In genomic region chr4:133281951-133282481, GRCm38 (mm10) we compare ENCODE assay signal across 10 mouse cellular contexts. TPM values are rescaled to one million over a fixed set of nuclear protein-coding genes. Genes with fewer than 3 reads are reported as not detected.
DNase-seq lines count a peak whose midpoint lies in the region; ATAC-seq and TF ChIP-seq lines count a peak whose summit lies in the region.
"Had no signal": no experiment of that assay in that cellular context is flagged by ENCODE, and none has a peak within 500 bp of the region (broad histone marks: within the 10 kb centered on the region; RNA-seq: fewer than 3 reads in every experiment).

No protein-coding gene starts in this region.

- intact Hi-C loops in heart, adult 2 months (cut with DNase I) = no loop called here

- TF ChIP-seq EP300 in heart, adult 2 months (IDR thresholded peaks at IDR 0.05; ENCODE audit: insufficient read depth, low read depth, low read length) = no peak
- TF ChIP-seq EP300 in MEL (IDR thresholded peaks at IDR 0.05; ENCODE audit: low read depth in 1 of 2, low read length in 2 of 2) = peak in 1 of 2 experiments; percentile 9; a peak in 1 of 4 replicates

- no peaks in the 10 kb centered on the region for H3K36me3 ChIP-seq in heart, embryonic 12.5 days
- H3K36me3 ChIP-seq in heart, adult 2 months (ENCODE audit: control insufficient read depth, insufficient read depth, low read length) = no peaks in the 10 kb centered on the region
- peaks cover 0 to 39% of the 10 kb centered on the region in 2 experiments; a peak in 2 of 4 replicates for H3K36me3 ChIP-seq in MEL (ENCODE audit: control insufficient read depth in 1 of 2, insufficient read depth in 2 of 2, low read length in 2 of 2)
- no peaks in the 10 kb centered on the region for H3K36me3 ChIP-seq in forebrain, embryonic 10.5 days (replicated peaks)
- no peaks in the 10 kb centered on the region for H3K36me3 ChIP-seq in midbrain, embryonic 10.5 days

- no peak for ATAC-seq in heart, embryonic 12.5 days (ENCODE audit: insufficient number of reproducible peaks, low FRiP score)

- H3K27me3 ChIP-seq in heart, embryonic 12.5 days (replicated peaks) = no peaks in the 10 kb centered on the region
- no peaks in the 10 kb centered on the region for H3K27me3 ChIP-seq in heart, adult 2 months (ENCODE audit: control insufficient read depth, insufficient read depth, low read length)
- H3K27me3 ChIP-seq in MEL (ENCODE audit: control insufficient read depth in 1 of 2, insufficient read depth in 2 of 2, low read length in 2 of 2) = no peaks in the 10 kb centered on the region
- no peaks in the 10 kb centered on the region for H3K27me3 ChIP-seq in forebrain, embryonic 10.5 days (ENCODE audit: poor library complexity, severe bottlenecking)
- no peaks in the 10 kb centered on the region for H3K27me3 ChIP-seq in midbrain, embryonic 10.5 days (ENCODE audit: low read depth, poor library complexity, severe bottlenecking)

- peak overlapping the region; percentile 77 for H3K27ac ChIP-seq in heart, embryonic 12.5 days (ENCODE audit: poor library complexity, severe bottlenecking)
- H3K27ac ChIP-seq in heart, adult 2 months = no peak overlapping the region
- H3K27ac ChIP-seq in MEL (ENCODE audit: control insufficient read depth, low read depth, low read length) = peak overlapping the region; percentile 85
- peak overlapping the region; percentile 80 for H3K27ac ChIP-seq in forebrain, embryonic 10.5 days
- H3K27ac ChIP-seq in midbrain, embryonic 10.5 days (replicated peaks) = peak overlapping the region; percentile 81
- H3K27ac ChIP-seq: macrophage had no signal

- H3K9ac ChIP-seq in heart, embryonic 12.5 days = peak overlapping the region; percentile 33; the same call in 1 of the 2 replicates
- no peak overlapping the region for H3K9ac ChIP-seq in heart, adult 2 months (ENCODE audit: low read depth, low read length)
- H3K9ac ChIP-seq in MEL (ENCODE audit: control insufficient read depth, low read depth, low read length, poor library complexity, severe bottlenecking) = 0 out of 2 replicates have a peak overlapping the region, but pooled peaks have one; percentile 31

- 16% methylated on average over 5 of the region's 5 CpGs for WGBS in heart, embryonic 12.5 days
- WGBS in heart, adult 2 months = 32% methylated on average over 5 of the region's 5 CpGs
- 16% methylated on average over 5 of the region's 5 CpGs for WGBS in forebrain, embryonic 10.5 days
- WGBS in midbrain, embryonic 10.5 days = 16% methylated on average over 5 of the region's 5 CpGs

- no peaks in the 10 kb centered on the region for H3K79me2 ChIP-seq in heart, adult 2 months (replicated peaks; ENCODE audit: control insufficient read depth, insufficient read depth, low read length)
- H3K79me2 ChIP-seq in MEL (ENCODE audit: control insufficient read depth, insufficient read depth, low read length, poor library complexity) = peaks cover 5% of the 10 kb centered on the region

- TF ChIP-seq RAD21 in MEL (IDR thresholded peaks at IDR 0.05; ENCODE audit: low read depth, low read length) = no peak

- no peak for TF ChIP-seq POLR2A in heart, adult 2 months (IDR thresholded peaks at IDR 0.05; ENCODE audit: insufficient read depth, low read depth, low read length)
- no peak for TF ChIP-seq POLR2A in MEL (IDR thresholded peaks at IDR 0.05; ENCODE audit: control insufficient read depth in 1 of 2, insufficient read depth in 1 of 2, low read depth in 1 of 2, low read length in 2 of 2, poor library complexity in 1 of 2)

- peak overlapping the region; percentile 32 for H3K4me2 ChIP-seq in heart, embryonic 12.5 days

- H3K4me1 ChIP-seq in heart, embryonic 12.5 days (replicated peaks) = peaks cover 43% of the 10 kb centered on the region
- peaks cover 5% of the 10 kb centered on the region for H3K4me1 ChIP-seq in heart, adult 2 months (ENCODE audit: control insufficient read depth, insufficient read depth, low read length)
- peaks cover 8 to 48% of the 10 kb centered on the region in 2 experiments for H3K4me1 ChIP-seq in MEL (ENCODE audit: control insufficient read depth in 1 of 2, insufficient read depth in 2 of 2, low read length in 2 of 2)
- peaks cover 43% of the 10 kb centered on the region for H3K4me1 ChIP-seq in forebrain, embryonic 10.5 days
- H3K4me1 ChIP-seq in midbrain, embryonic 10.5 days = peaks cover 36% of the 10 kb centered on the region

- H3K9me3 ChIP-seq in heart, embryonic 12.5 days (replicated peaks) = no peaks in the 10 kb centered on the region
- H3K9me3 ChIP-seq in MEL (replicated peaks; ENCODE audit: insufficient read depth, low read length) = no peaks in the 10 kb centered on the region
- H3K9me3 ChIP-seq in forebrain, embryonic 10.5 days = no peaks in the 10 kb centered on the region
- no peaks in the 10 kb centered on the region for H3K9me3 ChIP-seq in midbrain, embryonic 10.5 days (replicated peaks)

- DNase-seq in heart, adult 2 months = no peak
- no peak for DNase-seq in MEL (ENCODE audit: low read depth, low spot score)
- DNase-seq in forebrain, embryonic 10.5 days (ENCODE audit: extremely low spot score, low spot score) = peak; percentile 56
- DNase-seq in midbrain, embryonic 10.5 days (ENCODE audit: low spot score) = peak; percentile 53
- no peak for DNase-seq in thymus, adult 18-20 months
- no peak for DNase-seq in T-cell, adult 2 months (ENCODE audit: low spot score)
- DNase-seq in c-Kit-positive CD71-positive TER-119-positive erythroid progenitor cells, embryonic 14.5 days (ENCODE audit: low spot score) = no peak

- no peak overlapping the region for H3K4me3 ChIP-seq in heart, embryonic 12.5 days
- H3K4me3 ChIP-seq in heart, adult 2 months = no peak overlapping the region
- peak overlapping the region in 1 of 2 experiments; percentile 34; a peak in 2 of 4 replicates for H3K4me3 ChIP-seq in MEL (ENCODE audit: control insufficient read depth in 1 of 2, insufficient read depth in 1 of 2, low read depth in 2 of 2, low read length in 2 of 2)
- H3K4me3 ChIP-seq in forebrain, embryonic 10.5 days = peak overlapping the region; percentile 10; the same call in 1 of the 2 replicates
- H3K4me3 ChIP-seq in midbrain, embryonic 10.5 days = peak overlapping the region; percentile 14; the same call in 1 of the 2 replicates
- H3K4me3 ChIP-seq: erythroblast, embryonic 14.5 days had no signal

- no peak for TF ChIP-seq CTCF in heart, adult 2 months (IDR thresholded peaks at IDR 0.05)
- no peak for TF ChIP-seq CTCF in MEL (IDR thresholded peaks at IDR 0.05 in 2 of 3, conservative IDR thresholded peaks at IDR 0.05 in 1 of 3; ENCODE audit: control insufficient read depth in 1 of 3, insufficient read depth in 1 of 3, low read depth in 2 of 3, low read length in 3 of 3, poor library complexity in 1 of 3, severe bottlenecking in 1 of 3)

TF ChIP-seq in MEL, 35 proteins besides CTCF, POLR2A, EP300 and RAD21 (continues in another document):
- TF ChIP-seq CHD1 (IDR thresholded peaks at IDR 0.05; ENCODE audit: low read depth, low read length) (no peak), ZNF384 (IDR thresholded peaks at IDR 0.05; ENCODE audit: low read depth, low read length) (no peak), ZMIZ1 (IDR thresholded peaks at IDR 0.05; ENCODE audit: low read depth, low read length) (no peak), ETS1 (IDR thresholded peaks at IDR 0.05; ENCODE audit: low read depth, low read length) (no peak), KAT2A (conservative IDR thresholded peaks at IDR 0.05; ENCODE audit: low read depth, low read length) (no peak), POLR2AphosphoS5 (IDR thresholded peaks at IDR 0.05; ENCODE audit: borderline replicate concordance, low read depth, low read length) (no peak), TAL1 (IDR thresholded peaks at IDR 0.05; ENCODE audit: low read length) (peak; percentile 15; the same call in 1 of the 2 replicates), ZKSCAN1 (IDR thresholded peaks at IDR 0.05; ENCODE audit: low read depth, low read length) (no peak), RCOR1 (IDR thresholded peaks at IDR 0.05; ENCODE audit: low read depth, low read length) (0 out of 2 replicates have a peak, but pooled peaks have one; percentile 10), TBP (IDR thresholded peaks at IDR 0.05; ENCODE audit: low read depth, low read length) (no peak), SMC3 (IDR thresholded peaks at IDR 0.05; ENCODE audit: low read depth, low read length) (0 out of 2 replicates have a peak, but pooled peaks have one; percentile 1), UBTF (IDR thresholded peaks at IDR 0.05; ENCODE audit: borderline replicate concordance, insufficient read depth, low read depth, low read length) (no peak)

RNA-seq across cellular contexts. Expression of gene Tmem222, which starts 4.4 kb away (rescaled TPM):
- polyA plus RNA-seq in heart, embryonic 12.5 days (2016; fragmentation: Nextera tagmentation; extraction: Ambion mirVana) = 52.4 and 55.2 TPM in 2 replicates
- total RNA-seq in heart, adult 2 months (2021) = 10 to 100 TPM; 31.9 to 33.9 TPM
- polyA plus RNA-seq in heart, adult 2 months (2012; rRNA removed) = 48.3 and 72.9 TPM in 2 replicates
- 45.1 and 51.8 TPM in 2 replicates for total RNA-seq in MEL (2012; rRNA removed)
- 10 to 100 TPM in 1 of 2 experiments, not detected in 1; 69.2 TPM for polyA plus RNA-seq in MEL (2012; ENCODE audit: insufficient read depth in 1 of 2, insufficient read length in 2 of 2, low read depth in 1 of 2, low replicate concordance in 2 of 2, missing spikeins in 1 of 2)
- polyA plus RNA-seq in forebrain, embryonic 10.5 days (2016; fragmentation: Nextera tagmentation; extraction: Ambion mirVana) = 85.8 and 91.6 TPM in 2 replicates
- polyA plus RNA-seq in midbrain, embryonic 10.5 days (2016; fragmentation: Nextera tagmentation; extraction: Ambion mirVana) = 91.9 and 92.2 TPM in 2 replicates

RNA-seq across cellular contexts. Expression of gene Sytl1, which starts 19.1 kb away (rescaled TPM):
- polyA plus RNA-seq in heart, embryonic 12.5 days (2016; fragmentation: Nextera tagmentation; extraction: Ambion mirVana) = 0.41 and 0.47 TPM in 2 replicates
- total RNA-seq in heart, adult 2 months (2021) = under 1 TPM; 0.29 to 0.61 TPM
- polyA plus RNA-seq in heart, adult 2 months (2012; rRNA removed) = 0.53 and 0.80 TPM in 2 replicates
- total RNA-seq in MEL (2012; rRNA removed) = 0.08 TPM in 1 of 2 replicates, not detected in the other
- under 1 TPM in 1 of 2 experiments, not detected in 1; 0.31 TPM for polyA plus RNA-seq in MEL (2012; ENCODE audit: insufficient read depth in 1 of 2, insufficient read length in 2 of 2, low read depth in 1 of 2, low replicate concordance in 2 of 2, missing spikeins in 1 of 2)
- 0.67 and 1.0 TPM in 2 replicates for polyA plus RNA-seq in forebrain, embryonic 10.5 days (2016; fragmentation: Nextera tagmentation; extraction: Ambion mirVana)
- 1.3 and 1.5 TPM in 2 replicates for polyA plus RNA-seq in midbrain, embryonic 10.5 days (2016; fragmentation: Nextera tagmentation; extraction: Ambion mirVana)
- polyA plus RNA-seq: macrophage had no signal

RNA-seq across cellular contexts. Expression of gene Map3k6, which starts 41.4 kb away (rescaled TPM):
- 2.3 and 3.2 TPM in 2 replicates for polyA plus RNA-seq in heart, embryonic 12.5 days (2016; fragmentation: Nextera tagmentation; extraction: Ambion mirVana)
- 10 to 100 TPM; 16.3 to 27.3 TPM for total RNA-seq in heart, adult 2 months (2021)
- 12.0 and 15.7 TPM in 2 replicates for polyA plus RNA-seq in heart, adult 2 months (2012; rRNA removed)
- 12.1 and 21.9 TPM in 2 replicates for total RNA-seq in MEL (2012; rRNA removed)
- 10 to 100 TPM in 1 of 2 experiments, not detected in 1; 19.1 TPM for polyA plus RNA-seq in MEL (2012; ENCODE audit: insufficient read depth in 1 of 2, insufficient read length in 2 of 2, low read depth in 1 of 2, low replicate concordance in 2 of 2, missing spikeins in 1 of 2)
- polyA plus RNA-seq in forebrain, embryonic 10.5 days (2016; fragmentation: Nextera tagmentation; extraction: Ambion mirVana) = 1.7 and 1.8 TPM in 2 replicates
- 2.6 and 3.0 TPM in 2 replicates for polyA plus RNA-seq in midbrain, embryonic 10.5 days (2016; fragmentation: Nextera tagmentation; extraction: Ambion mirVana)

Comparison
In these comparisons a context has a peak if more than half of its experiments do, and no peak if none do; other contexts are left out.
1. H3K4me3 ChIP-seq: peak in forebrain, embryonic 10.5 days (single experiment) and midbrain, embryonic 10.5 days (single experiment); none in heart, embryonic 12.5 days (single experiment) and heart, adult 2 months (single experiment).
2. DNase-seq: peak in forebrain, embryonic 10.5 days (single experiment) and midbrain, embryonic 10.5 days (single experiment); none in heart, adult 2 months (0 of 2), MEL (single experiment), thymus, adult 18-20 months (0 of 2), T-cell, adult 2 months (single experiment) and c-Kit-positive CD71-positive TER-119-positive erythroid progenitor cells, embryonic 14.5 days (single experiment).